ENCODE assay signal across 9 mouse cellular contexts in genomic region chrX:48054186-48055015, GRCm38 (mm10). TPM values are rescaled to one million over a fixed set of nuclear protein-coding genes. Genes with fewer than 3 reads are reported as not detected.
DNase-seq lines count a peak whose midpoint lies in the region; ATAC-seq and TF ChIP-seq lines count a peak whose summit lies in the region.
"Had no signal": no experiment of that assay in that cellular context is flagged by ENCODE, and none has a peak within 500 bp of the region (broad histone marks: within the 10 kb centered on the region; RNA-seq: fewer than 3 reads in every experiment).

No protein-coding gene starts in this region.

- intact Hi-C loops in heart, postnatal 10 days (cut with DNase I), result no loop called here

- H3K27ac ChIP-seq in ES-Bruce4 (ENCODE audit: insufficient read depth, low read length), result no peak overlapping the region
- H3K27ac ChIP-seq in brown adipose tissue, adult 24 weeks (replicated peaks; ENCODE audit: low read depth, low read length), result peak overlapping the region; percentile 64; the same call in 1 of the 2 replicates
- peak overlapping the region; percentile 68 for H3K27ac ChIP-seq in forebrain, embryonic 13.5 days
- peak overlapping the region; percentile 61; the same call in 1 of the 2 replicates for H3K27ac ChIP-seq in lung, postnatal 0 days (ENCODE audit: low read length)

- peak; percentile 58 to 62 for DNase-seq in heart, postnatal 10 days
- DNase-seq in layer of hippocampus, adult 8-10 months (ENCODE audit: low spot score in 2 of 2), result peak; percentile 11 to 19
- peak; percentile 50 for DNase-seq in lung, postnatal 0 days (ENCODE audit: low spot score)

- TF ChIP-seq EP300 in ES-Bruce4 (IDR thresholded peaks at IDR 0.05; ENCODE audit: insufficient read depth, low read depth, low read length), result no peak
- TF ChIP-seq EP300 in lung, postnatal 0 days (IDR thresholded peaks at IDR 0.05), result peak; percentile 35; the same call in 1 of the 2 replicates

- H3K27me3 ChIP-seq in ES-Bruce4 (ENCODE audit: control insufficient read depth, insufficient read depth, low read length, poor library complexity, severe bottlenecking), result no peaks in the 10 kb centered on the region; the same call in none of the 2 replicates
- no peaks in the 10 kb centered on the region for H3K27me3 ChIP-seq in forebrain, embryonic 13.5 days
- no peaks in the 10 kb centered on the region for H3K27me3 ChIP-seq in lung, postnatal 0 days (replicated peaks; ENCODE audit: insufficient read depth, low read length)

- no peak for TF ChIP-seq POLR2A in ES-Bruce4 (IDR thresholded peaks at IDR 0.05; ENCODE audit: insufficient read depth, low read length)

- peak; percentile 96 for ATAC-seq in forebrain, embryonic 13.5 days
- peak; percentile 86 for ATAC-seq in lung, postnatal 0 days
- ATAC-seq in neutrophil, adult 5-6 weeks (ENCODE audit: extremely low read depth, insufficient number of reproducible peaks, low FRiP score, poor library complexity, severe bottlenecking), result 0 out of 2 replicates have a peak, but pooled peaks have one; percentile 39
- no peak for ATAC-seq in erythroid progenitor cell, adult 5-6 weeks (replicated peaks; ENCODE audit: low FRiP score, poor library complexity, severe bottlenecking)

- peak overlapping the region; percentile 60 for H3K4me3 ChIP-seq in ES-Bruce4 (ENCODE audit: low read depth, low read length)
- peak overlapping the region; percentile 54 for H3K4me3 ChIP-seq in brown adipose tissue, adult 24 weeks (ENCODE audit: insufficient read depth, low read depth, low read length)
- peak overlapping the region; percentile 31 for H3K4me3 ChIP-seq in forebrain, embryonic 13.5 days
- H3K4me3 ChIP-seq in lung, postnatal 0 days (ENCODE audit: low read depth, low read length), result peak overlapping the region; percentile 31
- H3K4me3 ChIP-seq: erythroblast, embryonic 14.5 days had no signal

- H3K36me3 ChIP-seq in ES-Bruce4 (ENCODE audit: control insufficient read depth, insufficient read depth, low read length, poor library complexity, severe bottlenecking), result no peaks in the 10 kb centered on the region
- no peaks in the 10 kb centered on the region for H3K36me3 ChIP-seq in forebrain, embryonic 13.5 days (ENCODE audit: poor library complexity, severe bottlenecking)
- no peaks in the 10 kb centered on the region for H3K36me3 ChIP-seq in lung, postnatal 0 days (ENCODE audit: insufficient read depth, low read length)

- no peak for TF ChIP-seq CTCF in ES-Bruce4 (IDR thresholded peaks at IDR 0.05; ENCODE audit: low read depth, low read length)
- TF ChIP-seq CTCF in lung, postnatal 0 days (IDR thresholded peaks at IDR 0.05), result peak; percentile 31

- H3K9me3 ChIP-seq in ES-Bruce4 (replicated peaks; ENCODE audit: control insufficient read depth, insufficient read depth, low read length, poor library complexity, severe bottlenecking), result no peaks in the 10 kb centered on the region
- no peaks in the 10 kb centered on the region for H3K9me3 ChIP-seq in forebrain, embryonic 13.5 days (replicated peaks)
- no peaks in the 10 kb centered on the region for H3K9me3 ChIP-seq in lung, postnatal 0 days (ENCODE audit: low read length)

- no peaks in the 10 kb centered on the region for H3K4me1 ChIP-seq in ES-Bruce4 (ENCODE audit: control insufficient read depth, insufficient read depth, low read length)
- no peaks in the 10 kb centered on the region for H3K4me1 ChIP-seq in brown adipose tissue, adult 24 weeks (ENCODE audit: control insufficient read depth, insufficient read depth, insufficient read length, low read length)
- H3K4me1 ChIP-seq in forebrain, embryonic 13.5 days, result 0 out of 2 replicates have a peak, but pooled peaks cover 3% of the 10 kb centered on the region
- no peaks in the 10 kb centered on the region for H3K4me1 ChIP-seq in lung, postnatal 0 days (ENCODE audit: insufficient read depth, low read depth, low read length)

- H3K9ac ChIP-seq in ES-Bruce4 (ENCODE audit: low read depth, poor library complexity, severe bottlenecking), result no peak overlapping the region
- H3K9ac ChIP-seq in forebrain, embryonic 13.5 days, result peak overlapping the region; percentile 52
- no peak overlapping the region for H3K9ac ChIP-seq in lung, postnatal 0 days (replicated peaks; ENCODE audit: low read depth)

- whole genome bisulfite sequencing in forebrain, embryonic 13.5 days, result 30% methylated on average over 31 of the region's 31 CpGs
- WGBS in lung, postnatal 0 days, result 23% methylated on average over 31 of the region's 31 CpGs

- H3K4me2 ChIP-seq in forebrain, embryonic 13.5 days, result peak overlapping the region; percentile 56
- peak overlapping the region; percentile 50 for H3K4me2 ChIP-seq in lung, postnatal 0 days (replicated peaks; ENCODE audit: low read depth, low read length)

RNA-seq across cellular contexts. Expression of gene Apln, which starts 19.7 kb away (rescaled TPM):
- polyA plus RNA-seq in ES-Bruce4 (2011; ENCODE audit: insufficient read depth, insufficient read length, low read depth, missing spikeins), result 0.82 and 1.4 TPM in 2 replicates
- polyA plus RNA-seq in brown adipose tissue, adult 24 weeks (2012; ENCODE audit: insufficient read depth, insufficient read length, missing spikeins), result 2.0 and 2.2 TPM in 2 replicates
- 4.9 and 5.0 TPM in 2 replicates for polyA plus RNA-seq in forebrain, embryonic 13.5 days (2015; fragmentation: Nextera tagmentation; extraction: Ambion mirVana)
- total RNA-seq in heart, postnatal 10 days (2021), result 10 to 100 TPM; 28.2 to 30.5 TPM
- total RNA-seq in layer of hippocampus, adult 8-10 months (2022), result 10 to 100 TPM in 3 of 4 experiments, 1 to 10 TPM in 1; 10.0 to 22.7 (median 13.7) TPM
- 12.7 and 12.9 TPM in 2 replicates for polyA plus RNA-seq in lung, postnatal 0 days (2015; fragmentation: Nextera tagmentation; extraction: Ambion mirVana)
- total RNA-seq in neutrophil, adult 5-6 weeks (2017), result 1.3 and 1.5 TPM in 2 replicates
- not detected in 2 replicates for total RNA-seq in erythroid progenitor cell, adult 5-6 weeks (2015; ENCODE audit: low replicate concordance)
- not detected in 2 replicates for total RNA-seq in erythroid progenitor cell, adult 5-6 weeks (2017; ENCODE audit: low replicate concordance)
- polyA plus RNA-seq: erythroblast, embryonic 14.5 days had no signal

RNA-seq across cellular contexts. Expression of gene Xpnpep2, which starts 54.1 kb away (rescaled TPM):
- 0.21 TPM in 1 of 2 replicates, not detected in the other for polyA plus RNA-seq in ES-Bruce4 (2011; ENCODE audit: insufficient read depth, insufficient read length, low read depth, missing spikeins)
- polyA plus RNA-seq in brown adipose tissue, adult 24 weeks (2012; ENCODE audit: insufficient read depth, insufficient read length, missing spikeins), result 1.2 and 3.1 TPM in 2 replicates
- 0.57 and 0.64 TPM in 2 replicates for polyA plus RNA-seq in forebrain, embryonic 13.5 days (2015; fragmentation: Nextera tagmentation; extraction: Ambion mirVana)
- total RNA-seq in heart, postnatal 10 days (2021), result 1 to 10 TPM; 1.5 to 2.1 TPM
- under 1 TPM in 3 of 4 experiments, not detected in 1; 0.12 to 0.30 (median 0.23) TPM for total RNA-seq in layer of hippocampus, adult 8-10 months (2022)
- polyA plus RNA-seq in lung, postnatal 0 days (2015; fragmentation: Nextera tagmentation; extraction: Ambion mirVana), result 0.54 and 0.64 TPM in 2 replicates
- total RNA-seq in neutrophil, adult 5-6 weeks (2017), result 0.12 and 0.25 TPM in 2 replicates
- total RNA-seq in erythroid progenitor cell, adult 5-6 weeks (2015; ENCODE audit: low replicate concordance), result not detected in 2 replicates
- total RNA-seq in erythroid progenitor cell, adult 5-6 weeks (2017; ENCODE audit: low replicate concordance), result not detected in 2 replicates
- polyA plus RNA-seq: erythroblast, embryonic 14.5 days had no signal
